Mouse (Mus musculus): ENCODE results near the gene Omt2b. TPM values are rescaled to one million over a fixed set of nuclear protein-coding genes. Genes with fewer than 3 reads are reported as not detected.
"Not testable (repeated sequence)": the region's sequence is repeated elsewhere in the genome, so short reads cannot be mapped to it uniquely, and the experiment has no call there.

Gene Omt2b
- total RNA-seq, 1 experiment, result not detected

DNA sequence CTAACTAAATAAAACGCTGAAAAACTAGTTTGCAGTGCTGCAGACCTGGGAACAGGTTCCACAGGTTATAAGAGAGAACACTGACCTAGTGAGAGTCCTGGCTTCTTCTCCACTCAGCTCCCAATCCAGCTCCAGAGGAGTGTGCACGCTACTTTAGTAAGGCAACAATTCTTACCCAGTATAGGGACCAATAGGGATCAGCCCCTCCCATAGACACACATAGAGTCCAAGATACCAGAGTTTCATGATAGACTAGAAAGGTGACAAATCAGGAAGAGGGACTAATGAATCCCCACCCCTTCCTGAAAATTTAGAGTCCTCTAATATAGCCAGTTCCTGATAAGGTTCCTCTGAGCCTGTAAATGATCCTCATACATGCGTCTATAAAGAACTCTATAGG lies 19.6 kb downstream of the Omt2b start:
- H3K9me3 ChIP-seq (ENCODE audit: control insufficient read depth, insufficient read depth, low read depth, low read length), result no peaks in the 10 kb centered on the region
- H3K9ac ChIP-seq (ENCODE audit: insufficient read depth, low read depth, low read length, poor library complexity, severe bottlenecking), result no peak overlapping the region
- H3K4me1 ChIP-seq (ENCODE audit: control insufficient read depth in 2 of 2, insufficient read depth in 2 of 2, low read length in 2 of 2, poor library complexity in 1 of 2), result no peaks in the 10 kb centered on the region
- no peak overlapping the region for H3K4me3 ChIP-seq (ENCODE audit: insufficient read depth in 1 of 2, low read depth in 1 of 2, low read length in 2 of 2, poor library complexity in 1 of 2, severe bottlenecking in 1 of 2)
- no peaks in the 10 kb centered on the region for H3K36me3 ChIP-seq (ENCODE audit: control insufficient read depth, insufficient read depth, low read length, poor library complexity, severe bottlenecking)
- TF ChIP-seq CHD2 (IDR thresholded peaks at IDR 0.05; ENCODE audit: low read depth, low read length), result no peak
- TF ChIP-seq HCFC1 (IDR thresholded peaks at IDR 0.05; ENCODE audit: borderline replicate concordance, insufficient read depth, low read length), result no peak
- TF ChIP-seq MAFK (IDR thresholded peaks at IDR 0.05; ENCODE audit: insufficient read depth, low read depth, low read length), result no peak
- TF ChIP-seq ZC3H11A (IDR thresholded peaks at IDR 0.05; ENCODE audit: borderline replicate concordance, low read depth, low read length), result no peak
- no peak for TF ChIP-seq ZNF384 (IDR thresholded peaks at IDR 0.05; ENCODE audit: low read depth, low read length)
- DNase-seq (ENCODE audit: low read depth, low spot score), result no peak
- in situ Hi-C loops (cut with MboI; ENCODE audit: low sequenced_read_pairs in 2 of 2, unreplicated experiment in 2 of 2), result no loop called here
- H3K27ac ChIP-seq (ENCODE audit: insufficient read depth, low read depth, low read length, poor library complexity, severe bottlenecking), result no peak overlapping the region

DNA sequence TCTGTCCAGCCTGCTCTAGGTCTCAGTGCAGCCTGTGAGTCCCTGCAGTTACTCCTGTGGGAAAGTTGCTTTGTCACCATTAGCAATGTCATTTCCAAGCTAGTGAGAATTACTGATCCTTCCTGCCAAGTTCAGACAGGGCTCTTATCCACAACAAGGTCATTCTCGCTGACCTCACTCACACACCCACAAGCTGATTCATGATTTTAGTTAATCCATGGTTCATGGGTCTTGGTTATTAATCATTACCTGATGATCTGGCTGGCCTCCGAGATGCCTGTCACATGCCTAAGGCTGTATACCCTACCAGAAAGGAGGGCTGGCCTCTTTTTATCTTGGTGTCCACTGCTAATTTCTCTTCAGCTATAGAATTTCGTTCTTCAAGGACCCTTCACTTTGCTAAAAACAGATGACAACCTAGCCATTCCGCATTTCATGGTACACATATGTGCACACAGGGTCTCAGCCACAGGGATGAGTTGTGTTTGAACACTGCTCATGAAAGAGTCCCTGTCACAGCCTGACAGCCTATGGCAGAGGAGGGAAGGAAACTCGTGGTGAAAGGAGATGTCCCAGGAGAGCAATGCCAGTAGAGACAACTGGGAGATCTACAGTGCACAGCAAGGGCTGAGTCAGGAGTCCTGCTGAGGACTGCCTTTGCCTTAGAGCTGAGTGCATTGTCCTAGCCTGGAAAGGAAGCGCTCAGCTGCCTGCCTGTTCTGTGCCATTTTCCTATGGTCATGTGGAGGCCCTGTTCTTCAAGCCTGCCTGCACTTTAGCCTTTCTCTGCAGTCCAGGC lies 21.0 kb downstream of the Omt2b start:
- in situ Hi-C loops (cut with MboI; ENCODE audit: low sequenced_read_pairs in 2 of 2, unreplicated experiment in 2 of 2); H3K4me3 ChIP-seq (ENCODE audit: insufficient read depth in 1 of 2, low read depth in 1 of 2, low read length in 2 of 2, poor library complexity in 1 of 2, severe bottlenecking in 1 of 2); H3K4me1 ChIP-seq (ENCODE audit: control insufficient read depth in 2 of 2, insufficient read depth in 2 of 2, low read length in 2 of 2, poor library complexity in 1 of 2); H3K27ac ChIP-seq (ENCODE audit: insufficient read depth, low read depth, low read length, poor library complexity, severe bottlenecking); H3K9me3 ChIP-seq (ENCODE audit: control insufficient read depth, insufficient read depth, low read depth, low read length); H3K9ac ChIP-seq (ENCODE audit: insufficient read depth, low read depth, low read length, poor library complexity, severe bottlenecking); DNase-seq (ENCODE audit: low read depth, low spot score); H3K36me3 ChIP-seq (ENCODE audit: control insufficient read depth, insufficient read depth, low read length, poor library complexity, severe bottlenecking): not testable (repeated sequence)

DNA sequence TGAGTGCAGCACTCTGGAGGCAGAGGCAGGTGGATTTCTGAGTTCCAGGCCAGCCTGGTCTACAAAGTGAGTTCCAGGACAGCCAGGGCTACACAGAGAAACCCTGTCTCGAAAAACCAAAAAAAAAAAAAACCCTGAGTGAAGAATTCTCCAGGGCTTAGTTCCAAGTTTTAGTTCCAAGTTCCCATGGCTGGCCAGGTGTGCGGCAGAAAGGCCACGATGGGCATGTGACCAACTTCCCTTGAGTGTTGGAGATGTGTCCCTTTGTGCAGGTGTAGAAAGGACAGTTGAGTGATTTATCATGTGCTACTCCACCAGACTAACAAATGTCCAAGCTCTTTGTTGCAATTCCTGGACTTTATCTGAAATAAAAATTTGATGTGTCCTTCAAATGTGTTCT lies 21.8 kb downstream of the Omt2b start:
- H3K27ac ChIP-seq (ENCODE audit: insufficient read depth, low read depth, low read length, poor library complexity, severe bottlenecking); H3K9me3 ChIP-seq (ENCODE audit: control insufficient read depth, insufficient read depth, low read depth, low read length); DNase-seq (ENCODE audit: low read depth, low spot score); H3K36me3 ChIP-seq (ENCODE audit: control insufficient read depth, insufficient read depth, low read length, poor library complexity, severe bottlenecking); H3K4me1 ChIP-seq (ENCODE audit: control insufficient read depth in 2 of 2, insufficient read depth in 2 of 2, low read length in 2 of 2, poor library complexity in 1 of 2); H3K4me3 ChIP-seq (ENCODE audit: insufficient read depth in 1 of 2, low read depth in 1 of 2, low read length in 2 of 2, poor library complexity in 1 of 2, severe bottlenecking in 1 of 2); in situ Hi-C loops (cut with MboI; ENCODE audit: low sequenced_read_pairs in 2 of 2, unreplicated experiment in 2 of 2); H3K9ac ChIP-seq (ENCODE audit: insufficient read depth, low read depth, low read length, poor library complexity, severe bottlenecking): not testable (repeated sequence)

DNA sequence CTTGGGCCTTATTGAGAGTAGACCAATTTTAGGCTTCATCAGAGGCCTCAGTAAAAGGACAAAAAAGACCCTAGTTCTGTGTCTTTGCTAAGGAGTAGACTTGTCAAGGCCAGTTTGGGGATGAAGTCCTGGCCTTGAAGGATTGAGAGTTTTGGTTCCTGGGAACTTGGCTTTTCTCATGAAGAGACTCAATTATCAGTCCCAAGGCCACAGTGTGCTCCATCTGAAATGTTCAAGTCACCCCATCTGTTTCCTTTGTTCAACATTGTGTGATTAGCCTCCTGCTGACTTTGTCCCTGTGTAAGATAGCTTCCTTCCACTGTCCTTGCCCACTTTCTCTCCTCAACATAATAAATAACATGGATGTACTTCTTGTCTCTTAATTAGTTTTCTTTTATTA lies 22.6 kb downstream of the Omt2b start:
- H3K9me3 ChIP-seq (ENCODE audit: control insufficient read depth, insufficient read depth, low read depth, low read length); H3K27ac ChIP-seq (ENCODE audit: insufficient read depth, low read depth, low read length, poor library complexity, severe bottlenecking); in situ Hi-C loops (cut with MboI; ENCODE audit: low sequenced_read_pairs in 2 of 2, unreplicated experiment in 2 of 2): not testable (repeated sequence)

DNA sequence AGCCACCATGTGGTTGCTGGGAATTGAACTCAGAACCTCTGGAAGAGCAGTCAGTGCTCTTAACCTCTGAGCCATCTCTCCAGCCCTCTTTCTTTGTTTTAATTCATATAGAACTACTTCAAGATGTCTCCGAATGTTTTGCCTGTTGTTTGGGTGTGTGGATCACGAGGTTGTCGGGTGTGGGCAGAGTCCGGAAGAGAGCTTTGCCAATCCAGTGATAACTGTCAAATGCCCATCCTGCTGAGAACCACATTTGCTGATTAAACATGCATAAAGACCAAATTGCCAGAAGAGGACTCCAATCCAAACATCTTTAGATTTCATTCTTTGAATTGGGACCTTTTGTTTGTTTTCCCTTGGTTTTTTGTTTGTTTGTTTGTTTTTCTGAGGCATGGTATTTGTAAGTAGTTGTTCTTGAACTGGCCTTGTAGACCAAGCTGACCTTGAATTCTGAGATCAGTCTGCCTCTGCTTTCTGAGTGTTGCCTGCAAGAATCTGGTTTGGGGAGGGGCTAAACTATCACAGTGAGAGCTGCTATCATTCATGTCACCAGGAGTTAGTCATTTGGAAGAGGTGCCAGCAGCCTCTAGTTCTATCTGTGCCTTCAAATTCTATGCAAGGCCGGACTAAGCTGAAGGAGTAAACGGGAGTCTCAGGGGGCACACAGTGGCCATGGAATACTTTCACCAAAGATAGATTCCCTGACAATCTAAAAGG lies 24.3 kb downstream of the Omt2b start:
- no peaks in the 10 kb centered on the region; a peak in 1 of 4 replicates for H3K4me1 ChIP-seq (ENCODE audit: control insufficient read depth in 2 of 2, insufficient read depth in 2 of 2, low read length in 2 of 2, poor library complexity in 1 of 2)
- no peak overlapping the region for H3K9ac ChIP-seq (ENCODE audit: insufficient read depth, low read depth, low read length, poor library complexity, severe bottlenecking)
- in situ Hi-C loops (cut with MboI; ENCODE audit: low sequenced_read_pairs in 2 of 2, unreplicated experiment in 2 of 2), result no loop called here
- no peaks in the 10 kb centered on the region for H3K9me3 ChIP-seq (ENCODE audit: control insufficient read depth, insufficient read depth, low read depth, low read length)
- H3K4me3 ChIP-seq (ENCODE audit: insufficient read depth in 1 of 2, low read depth in 1 of 2, low read length in 2 of 2, poor library complexity in 1 of 2, severe bottlenecking in 1 of 2), result no peak overlapping the region
- TF ChIP-seq ZNF384 (IDR thresholded peaks at IDR 0.05; ENCODE audit: low read depth, low read length) (no peak), ZC3H11A (IDR thresholded peaks at IDR 0.05; ENCODE audit: borderline replicate concordance, low read depth, low read length) (no peak), MAFK (IDR thresholded peaks at IDR 0.05; ENCODE audit: insufficient read depth, low read depth, low read length) (no peak), HCFC1 (IDR thresholded peaks at IDR 0.05; ENCODE audit: borderline replicate concordance, insufficient read depth, low read length) (no peak), CHD2 (IDR thresholded peaks at IDR 0.05; ENCODE audit: low read depth, low read length) (no peak)
- H3K36me3 ChIP-seq (ENCODE audit: control insufficient read depth, insufficient read depth, low read length, poor library complexity, severe bottlenecking), result no peaks in the 10 kb centered on the region
- DNase-seq (ENCODE audit: low read depth, low spot score), result no peak
- H3K27ac ChIP-seq (ENCODE audit: insufficient read depth, low read depth, low read length, poor library complexity, severe bottlenecking), result no peak overlapping the region

More for the DNA sequence above, 22.6 kb downstream of the Omt2b start:
- H3K4me1 ChIP-seq (ENCODE audit: control insufficient read depth in 2 of 2, insufficient read depth in 2 of 2, low read length in 2 of 2, poor library complexity in 1 of 2); H3K4me3 ChIP-seq (ENCODE audit: insufficient read depth in 1 of 2, low read depth in 1 of 2, low read length in 2 of 2, poor library complexity in 1 of 2, severe bottlenecking in 1 of 2); H3K36me3 ChIP-seq (ENCODE audit: control insufficient read depth, insufficient read depth, low read length, poor library complexity, severe bottlenecking); DNase-seq (ENCODE audit: low read depth, low spot score); H3K9ac ChIP-seq (ENCODE audit: insufficient read depth, low read depth, low read length, poor library complexity, severe bottlenecking): not testable (repeated sequence)
